Mouse (Mus musculus): Measurements from ENCODE around the gene Ahdc1.

DNA sequence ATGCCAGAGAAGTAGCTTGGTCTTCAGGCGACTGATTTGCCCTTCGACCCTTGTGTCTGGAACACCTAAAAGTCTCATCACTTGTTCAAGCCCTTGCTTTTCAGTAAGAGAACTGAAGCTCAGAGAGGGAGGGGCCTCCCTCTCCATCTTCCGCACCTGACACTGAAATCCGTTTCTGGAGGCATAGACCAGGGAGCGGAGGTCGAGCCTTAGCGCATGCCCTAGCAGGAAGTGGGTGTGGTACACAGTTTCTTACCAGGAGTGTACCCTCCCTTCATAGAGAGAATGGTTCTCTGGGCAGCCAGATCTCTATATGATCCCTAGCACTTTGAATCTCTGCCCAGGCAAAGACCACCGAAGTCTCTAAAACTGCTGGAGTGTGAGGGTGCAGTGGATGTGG is 62.1 kb downstream of the Ahdc1 start:
- TF ChIP-seq CTCF (IDR thresholded peaks at IDR 0.05; ENCODE audit: control insufficient read depth, insufficient read depth, low read length) (no peak), POLR2A (IDR thresholded peaks at IDR 0.05; ENCODE audit: borderline replicate concordance, control insufficient read depth, low read depth, low read length) (no peak)
